Mouse (Mus musculus) mature B cell (primary cell): ENCODE data around the gene Olfr418.
"Not testable (repeated sequence)": the region's sequence is repeated elsewhere in the genome, so short reads cannot be mapped to it uniquely, and the experiment has no call there.

ENCODE experiments used
- in situ Hi-C: fragments of 300-500 bp; cut with MboI; formaldehyde crosslinking; loops from 2 replicates; pipeline ENCODE4 v1.14.3; 2019

Gene Olfr418

DNA sequence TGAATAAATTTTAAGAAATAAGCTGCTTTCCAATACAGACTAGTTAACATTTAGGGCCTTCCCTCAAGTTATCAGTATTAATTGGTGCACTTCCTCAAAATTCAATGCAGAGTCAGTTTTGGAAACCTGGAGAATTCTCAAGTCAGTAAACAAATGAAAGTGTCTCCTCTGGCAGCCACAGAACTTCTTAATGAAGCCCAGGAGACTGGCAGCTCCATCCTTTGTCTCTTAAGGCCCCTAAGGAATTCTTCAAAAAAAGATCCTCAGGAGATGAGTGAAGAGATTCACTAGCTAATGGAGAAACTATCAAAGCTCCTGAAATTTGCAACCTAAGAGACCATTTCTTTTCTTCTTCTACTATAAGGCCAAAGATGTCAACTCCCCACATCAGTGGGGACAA lies at the start of gene Olfr418:
TSS of gene Olfr418 (plus strand) at position 301 of the 400 bp plus-strand sequence.
- in situ Hi-C loops, result no loop called here

DNA sequence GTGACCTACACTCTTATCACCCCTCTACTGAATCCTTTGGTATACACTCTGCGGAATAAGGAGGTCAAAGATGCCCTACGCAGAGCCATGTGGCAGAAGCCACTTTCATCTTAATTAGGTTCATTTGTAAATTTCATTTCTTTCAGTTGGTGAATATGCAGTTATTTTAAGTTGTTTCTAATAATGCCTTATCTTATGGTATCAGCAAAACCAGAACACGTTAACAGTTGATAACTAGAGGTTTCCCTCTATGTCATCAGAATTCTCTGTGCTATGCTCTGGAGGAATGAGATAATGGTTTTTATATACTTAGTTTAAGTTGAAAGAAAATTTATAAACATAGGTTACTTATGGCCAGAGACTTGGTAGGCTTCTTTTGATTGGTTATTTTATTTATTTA lies 49.3 kb upstream of the Olfr418 start:
- in situ Hi-C loops, result no loop called here

DNA sequence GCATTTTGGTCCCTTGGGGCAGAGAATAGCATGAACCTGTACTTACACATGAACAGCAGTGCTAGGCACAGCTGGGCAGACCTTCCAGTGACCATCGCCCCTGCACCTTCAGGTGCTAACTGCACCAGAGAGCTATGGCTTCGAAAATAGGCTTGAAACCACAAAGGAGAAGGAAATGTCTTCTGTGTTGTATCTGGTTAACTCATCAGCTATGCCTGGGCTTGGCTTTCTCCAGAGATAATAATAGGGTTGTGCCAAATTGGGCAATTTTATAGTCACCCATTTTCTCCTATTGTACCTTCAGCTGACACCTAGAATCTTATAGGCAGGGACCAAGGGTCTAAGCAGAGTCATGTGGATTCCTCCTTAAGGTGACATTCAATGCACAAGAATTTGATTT lies 38.7 kb upstream of the Olfr418 start, which contains the start of gene Fcer1a:
TSS of gene Fcer1a (minus strand) at position 134 of the 400 bp plus-strand sequence.
- in situ Hi-C loops, result no loop called here

DNA sequence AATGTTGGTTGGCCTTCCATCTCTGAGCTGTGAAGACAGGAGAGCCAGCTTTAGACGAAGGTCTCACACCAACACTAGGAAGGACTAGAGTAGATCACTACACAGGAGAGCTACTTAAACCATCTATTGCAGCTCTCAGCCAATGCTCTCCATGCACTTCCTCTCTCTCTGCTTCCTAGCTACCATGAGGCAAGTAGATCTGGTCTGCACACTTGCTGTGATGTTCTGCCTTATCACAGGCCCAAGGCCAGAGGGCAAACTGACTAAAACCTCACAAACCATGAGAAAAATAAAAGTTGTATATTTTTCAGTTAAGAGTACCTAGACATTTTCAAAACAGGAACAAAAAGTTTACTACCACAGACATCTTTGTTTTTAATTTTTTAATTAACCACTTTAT lies 28.8 kb upstream of the Olfr418 start:
- in situ Hi-C loops, result not testable (repeated sequence)

DNA sequence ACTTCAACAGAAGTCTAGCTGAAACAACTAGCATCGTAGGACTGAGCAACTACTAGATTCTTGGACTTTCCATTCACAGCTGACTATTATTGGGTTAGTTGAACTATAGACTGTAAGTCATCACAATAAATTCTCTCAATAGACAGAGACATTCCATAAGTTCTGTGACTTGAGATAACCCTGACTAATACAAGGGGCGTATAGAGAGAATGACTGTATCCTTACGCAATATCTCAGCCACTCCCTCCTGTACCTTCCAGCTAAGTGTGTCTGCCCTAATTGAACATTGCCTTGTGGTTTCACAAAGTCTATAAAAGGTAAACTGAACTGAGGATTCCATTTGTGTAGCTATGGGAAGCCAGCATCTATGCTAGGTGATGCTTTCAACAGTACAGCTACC lies 15.9 kb upstream of the Olfr418 start:
- in situ Hi-C loops, result no loop called here

DNA sequence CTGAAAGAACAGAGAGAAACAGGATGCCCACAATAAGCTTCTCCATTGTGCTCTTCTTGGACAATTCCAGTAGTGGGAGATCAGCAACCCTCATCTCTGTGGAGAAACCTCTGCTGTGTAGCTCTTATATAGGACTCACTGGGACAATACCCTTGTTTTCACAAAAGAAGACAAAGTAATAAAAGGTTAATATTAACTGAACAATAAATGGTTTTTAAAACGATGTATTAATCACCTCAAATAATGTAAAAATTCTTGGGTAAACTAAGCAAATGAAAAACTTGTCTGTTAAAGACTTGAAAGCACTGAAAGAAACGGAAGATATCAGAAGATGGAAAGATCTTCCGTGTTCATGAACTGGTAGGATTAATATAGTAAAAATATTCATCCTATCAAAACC lies 11.9 kb downstream of the Olfr418 start, which contains the start of gene Mptx2:
TSS of gene Mptx2 (minus strand) at position 101 of the 400 bp plus-strand sequence.
- in situ Hi-C loops, result no loop called here

DNA sequence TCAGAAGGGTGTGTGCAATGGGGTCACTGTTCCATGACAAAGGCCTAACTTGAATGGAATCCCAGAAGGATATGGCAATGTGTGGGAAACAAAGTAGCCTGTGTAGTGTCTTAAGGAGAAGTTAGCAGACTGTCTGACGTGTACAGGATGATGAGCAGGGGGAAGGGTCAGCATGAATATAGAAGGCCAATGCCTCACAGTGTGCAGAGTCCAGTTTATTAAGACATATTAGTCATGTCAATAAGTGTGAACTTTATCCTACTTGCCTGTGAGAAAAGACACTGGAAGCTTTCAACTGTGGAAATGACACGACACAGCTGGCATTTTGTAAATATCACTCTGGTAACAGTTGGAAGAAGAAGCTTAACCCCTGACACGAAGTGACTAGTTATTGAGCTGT lies 37.0 kb downstream of the Olfr418 start:
- in situ Hi-C loops, result not testable (repeated sequence)

DNA sequence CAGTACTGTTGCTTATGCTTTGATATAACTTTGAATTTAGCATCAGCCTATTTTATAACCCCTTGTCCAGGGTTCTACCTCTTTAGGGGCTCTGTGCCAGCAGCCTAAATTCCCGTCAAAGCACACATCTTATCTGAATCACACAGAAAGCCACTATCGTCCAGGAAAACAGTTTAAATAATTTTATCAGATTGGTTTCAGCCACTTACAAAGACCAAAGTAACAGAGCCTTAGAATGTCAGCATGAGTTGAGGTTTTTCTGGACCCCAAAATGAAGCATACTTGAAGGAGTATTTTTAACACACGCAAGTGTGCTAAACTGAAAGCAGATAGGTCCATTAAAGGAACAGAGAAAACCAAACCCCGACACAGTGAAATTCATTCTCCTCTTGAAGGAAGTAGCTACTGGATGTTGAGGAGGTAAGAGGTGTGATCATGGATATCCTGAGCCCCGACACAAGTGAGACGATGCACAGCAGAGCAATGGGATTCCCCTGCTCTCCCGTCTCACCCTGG lies 47.8 kb downstream of the Olfr418 start:
- in situ Hi-C loops, result not testable (repeated sequence)

DNA sequence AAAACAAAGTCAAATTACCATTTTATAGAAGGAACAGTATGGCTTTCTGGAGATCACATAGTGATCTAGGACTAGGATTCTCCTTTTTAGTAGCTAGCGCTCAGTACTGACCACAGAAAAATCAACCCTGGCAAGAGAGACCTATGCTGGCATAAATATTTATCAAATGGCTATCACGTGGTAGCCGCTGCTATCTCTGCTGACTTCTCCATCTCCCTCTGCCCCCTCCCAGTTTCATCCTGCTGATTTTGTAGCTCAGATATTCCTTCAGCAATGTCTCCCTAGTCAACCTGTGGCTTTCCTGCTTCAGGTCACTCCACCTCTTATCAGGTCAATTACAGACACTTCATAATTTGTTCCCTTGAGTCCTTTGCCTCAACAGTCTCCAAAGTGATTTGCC lies 49.9 kb downstream of the Olfr418 start:
- in situ Hi-C loops, result no loop called here

DNA sequence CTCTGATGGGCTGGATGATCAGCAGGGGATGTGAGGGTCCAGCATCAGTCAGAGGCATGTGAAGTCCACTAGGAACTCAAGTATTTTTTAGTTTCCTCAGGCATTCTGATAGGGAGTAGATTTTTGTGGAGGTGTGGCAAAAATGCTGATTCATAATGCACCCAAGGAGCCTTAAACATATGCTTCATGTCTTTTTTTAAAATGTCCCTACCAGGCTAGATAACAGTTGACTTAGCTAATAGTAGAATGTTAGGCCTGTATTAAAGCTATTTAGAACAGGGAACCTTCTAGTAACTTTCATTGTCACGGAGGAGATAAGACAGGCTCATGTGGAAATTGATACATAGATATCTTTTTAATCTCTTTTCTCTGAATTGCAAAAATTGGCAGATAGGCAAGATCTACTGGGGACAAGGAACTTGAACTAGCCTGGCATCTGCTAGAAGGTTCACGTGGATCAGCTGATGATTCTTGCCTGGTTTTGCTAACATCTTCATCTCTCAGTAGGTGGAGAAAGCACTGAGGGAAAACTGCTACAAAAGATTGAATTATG lies 52.2 kb downstream of the Olfr418 start:
- in situ Hi-C loops, result no loop called here

DNA sequence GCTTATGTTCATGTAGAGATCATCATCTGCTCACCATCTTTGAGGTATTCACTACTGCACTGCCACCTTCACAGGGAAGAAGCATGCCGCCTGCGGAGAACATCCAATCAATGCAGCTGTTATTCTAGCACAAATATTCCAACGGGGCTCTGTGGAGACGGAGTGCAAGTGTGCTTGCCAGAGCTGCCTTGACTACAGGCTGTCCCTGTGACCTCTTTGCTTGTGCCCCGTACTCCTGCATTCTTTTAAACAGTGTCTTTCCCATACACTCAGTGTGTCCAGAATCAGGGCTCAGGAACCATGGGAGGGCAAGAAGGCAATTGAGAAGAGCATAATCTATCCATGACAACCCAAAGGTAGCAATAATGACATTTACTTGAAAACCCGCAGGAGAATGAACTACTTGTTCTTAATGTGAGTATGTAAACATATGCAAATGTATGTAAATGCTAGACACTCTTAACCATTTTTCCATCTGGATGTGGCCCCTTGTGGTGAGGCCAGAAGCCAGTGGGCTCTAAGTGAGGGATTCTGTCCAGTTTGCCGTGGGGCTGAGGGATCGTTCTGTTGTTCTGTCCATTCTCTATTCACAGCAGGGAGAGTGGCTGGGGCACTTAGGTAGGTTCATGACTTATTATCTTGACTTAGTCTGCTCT lies 55.9 kb downstream of the Olfr418 start:
- in situ Hi-C loops, result no loop called here

DNA sequence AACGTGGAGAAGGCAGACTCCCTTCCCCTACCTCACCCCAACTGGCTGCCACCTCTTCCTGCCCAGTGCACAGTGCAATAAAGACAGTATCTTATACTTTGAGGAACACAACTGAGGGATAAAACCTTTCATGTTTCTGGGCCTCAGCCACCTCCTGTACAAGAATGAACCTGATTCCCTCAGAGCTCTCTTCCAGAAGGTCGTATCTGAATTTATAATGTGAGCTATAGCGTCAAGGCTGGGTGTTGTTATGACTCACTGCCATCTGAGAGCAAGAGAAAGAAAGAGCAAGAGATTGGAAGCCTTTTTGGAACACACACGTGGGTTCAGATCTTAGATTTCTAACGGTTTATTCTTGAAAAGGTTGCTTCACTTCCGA lies 56.4 kb downstream of the Olfr418 start:
- in situ Hi-C loops, result no loop called here
